Mouse (Mus musculus) NIH3T3 (cell line): ENCODE measurements at regions not wholly inside any gene's neighbourhood (a gene's known extent, or its start where the extent isn't known, plus 50 kb on each side); places are given as distances from the start of the nearest gene placed in this dataset.
A peak's percentile ranks its signal among the peaks of the same experiment; 100 is the strongest.

ENCODE experiments used
- DNase-seq: peaks from one replicate; pipeline ENCODE4 v3.0.0-alpha.2; 2012; ENCODE audit warnings: low read depth

- peak; percentile 12 for DNase-seq
These were observed 153.2 kb downstream of the Usp25 start for GRCm38 (mm10) chr16:77166722-77167121.

- DNase-seq, result no peak
These were observed 159.7 kb downstream of the Usp25 start for GRCm38 (mm10) chr16:77173026-77173692.

GRCm38 (mm10) chr16:77174744-77175432, 161.4 kb downstream of the Usp25 start:
- DNase-seq, result peak; percentile 31

- DNase-seq, result no peak
These were observed 167.5 kb downstream of the Usp25 start for GRCm38 (mm10) chr16:77180990-77181389.
